Mouse (Mus musculus) limb, embryonic 14.5 days (tissue): ENCODE measurements around the gene Pet100. TPM values are rescaled to one million over a fixed set of nuclear protein-coding genes. Genes with fewer than 3 reads are reported as not detected.

Source experiments
- ATAC-seq: fragments of 200-750 bp; cut with Nextera tagmentation; 2 replicates; pipeline ENCODE4 v1.8.0; 2017; ENCODE audit warnings: low read depth, moderate number of reproducible peaks, moderate TSS enrichment; ENCODE audit not compliant: low FRiP score
- DNase-seq: peaks from one replicate; pipeline ENCODE4 v3.0.0-alpha.2; 2015; ENCODE audit warnings: low spot score
- H3K27ac ChIP-seq: fragments of 300-500 bp; sonication (generic); replicated peaks from 2 replicates; pipeline ENCODE4 v1.5.1; 2014; ENCODE audit warnings: low read depth, mild to moderate bottlenecking, low read length, moderate library complexity, mixed read lengths
- H3K27me3 ChIP-seq: fragments of 300-500 bp; sonication (generic); 2 replicates; pipeline ENCODE4 v1.6.1; 2014; ENCODE audit warnings: low read length, mixed read lengths; ENCODE audit not compliant: control insufficient read depth, insufficient read depth
- H3K36me3 ChIP-seq: fragments of 300-500 bp; sonication (generic); 2 replicates; pipeline ENCODE4 v1.6.1; 2014; ENCODE audit warnings: mild to moderate bottlenecking, low read length, moderate library complexity, mixed read lengths; ENCODE audit not compliant: control insufficient read depth, insufficient read depth
- H3K4me1 ChIP-seq: fragments of 300-500 bp; sonication (generic); 2 replicates; pipeline ENCODE4 v1.6.1; 2014; ENCODE audit warnings: antibody characterized with exemption, low read length, mixed read lengths; ENCODE audit not compliant: control insufficient read depth, insufficient read depth
- H3K4me2 ChIP-seq: fragments of 300-500 bp; sonication (generic); replicated peaks from 2 replicates; pipeline ENCODE4 v1.6.1; 2014; ENCODE audit warnings: low read depth, mild to moderate bottlenecking, low read length, moderate library complexity; ENCODE audit not compliant: severe bottlenecking
- H3K4me3 ChIP-seq: fragments of 300-500 bp; sonication (generic); replicated peaks from 2 replicates; pipeline ENCODE4 v1.5.1; 2014; ENCODE audit warnings: low read length
- H3K9ac ChIP-seq: fragments of 300-500 bp; sonication (generic); 2 replicates; pipeline ENCODE4 v1.6.1; 2014; ENCODE audit warnings: mild to moderate bottlenecking, low read depth, low read length, moderate library complexity; ENCODE audit not compliant: severe bottlenecking
- H3K9me3 ChIP-seq: fragments of 300-500 bp; sonication (generic); 2 replicates; pipeline ENCODE4 v1.6.1; 2016; ENCODE audit warnings: low read length; ENCODE audit not compliant: control insufficient read depth
- POLR2A ChIP-seq: fragments of 200-500 bp; IDR thresholded peaks from 2 replicates; pipeline ENCODE4 v1.8.0; 2012; ENCODE audit warnings: inconsistent platforms, mild to moderate bottlenecking, moderate library complexity, borderline replicate concordance; ENCODE audit not compliant: insufficient read depth, insufficient read length; ENCODE audit errors: extremely low read depth
- WGBS: fragments of 180-500 bp; shearing (Covaris S2); extraction: QIAGEN DNeasy Blood & Tissue Kit; methylation state at CpG from one replicate; pipeline ENCODE4 v1.1.7; 2014; 5-methylcytosine and 5-hydroxymethylcytosine counted together
- polyA plus RNA-seq, 2 experiments: library from polyadenylated mRNA; depleted of rRNA in 1 of 2; stranded (reverse) in 1 of 2; unstranded in 1 of 2; fragments of >200 nt; fragmentation: Nextera tagmentation in 1 of 2; extraction: Ambion mirVana in 1 of 2; gene quantifications; 2 replicates each; pipeline versions ENCODE4 v1.2.1 to v1.2.3; 2012 to 2014

The Pet100 gene
- polyA plus RNA-seq, 2 experiments, result 55.4 to 94.5 TPM

GRCm38 (mm10) chr8:3626971-3627370 lies 5.6 kb downstream of the Pet100 start:
- H3K9me3 ChIP-seq, result no peaks in the 10 kb centered on the region
- ATAC-seq, result no peak
- 61% methylated on average over 5 of the region's 5 CpGs for WGBS

GRCm38 (mm10) chr8:3628014-3628413 lies 6.7 kb downstream of the Pet100 start:
- H3K27ac ChIP-seq, result no peak overlapping the region
- no peak overlapping the region for H3K9ac ChIP-seq
- WGBS, result 25% methylated on average over 5 of the region's 5 CpGs
- H3K4me3 ChIP-seq, result no peak overlapping the region
- no peaks in the 10 kb centered on the region for H3K4me1 ChIP-seq
- peak; percentile 10 for DNase-seq
- ATAC-seq, result peak; percentile 50; the same call in 1 of the 2 replicates
- H3K27me3 ChIP-seq, result 0 out of 2 replicates have a peak, but pooled peaks cover 6% of the 10 kb centered on the region
- H3K9me3 ChIP-seq, result no peaks in the 10 kb centered on the region
- H3K4me2 ChIP-seq, result no peak overlapping the region
- H3K36me3 ChIP-seq, result no peaks in the 10 kb centered on the region
- no peak for TF ChIP-seq POLR2A

More at GRCm38 (mm10) chr8:3626971-3627370, 5.6 kb downstream of the Pet100 start:
- 0 out of 2 replicates have a peak, but pooled peaks cover 6% of the 10 kb centered on the region for H3K27me3 ChIP-seq
- no peaks in the 10 kb centered on the region for H3K4me1 ChIP-seq
- no peak for TF ChIP-seq POLR2A
- no peak overlapping the region for H3K4me2 ChIP-seq
- no peak overlapping the region for H3K27ac ChIP-seq
- H3K4me3 ChIP-seq, result no peak overlapping the region
- no peak for DNase-seq
- H3K9ac ChIP-seq, result no peak overlapping the region
- H3K36me3 ChIP-seq, result no peaks in the 10 kb centered on the region

GRCm38 (mm10) chr8:3630647-3631477 lies 9.5 kb downstream of the Pet100 start, which contains the start of gene Stxbp2:
Gene Stxbp2, plus strand, starts transcription at chr8:3630955.
- H3K4me2 ChIP-seq, result peak within 1 kb of the TSS; percentile 72
- H3K9ac ChIP-seq, result peak within 1 kb of the TSS; percentile 58
- ATAC-seq (peak; percentile 67), DNase-seq (peak; percentile 44)
- no peaks in the 10 kb centered on the region for H3K36me3 ChIP-seq
- 0 out of 2 replicates have a peak, but pooled peaks cover 6% of the 10 kb centered on the region for H3K27me3 ChIP-seq
- no peaks in the 10 kb centered on the region for H3K9me3 ChIP-seq
- no peaks in the 10 kb centered on the region for H3K4me1 ChIP-seq
- H3K27ac ChIP-seq, result no peak within 1 kb of the TSS
- peak within 1 kb of the TSS; percentile 46 for H3K4me3 ChIP-seq
- TF ChIP-seq POLR2A, result no peak
- 8% methylated on average over 47 of the region's 47 CpGs for WGBS

GRCm38 (mm10) chr8:3631478-3631875 lies 10.1 kb downstream of the Pet100 start:
- no peak overlapping the region for H3K27ac ChIP-seq
- 0 out of 2 replicates have a peak, but pooled peaks cover 6% of the 10 kb centered on the region for H3K27me3 ChIP-seq
- H3K9ac ChIP-seq, result peak overlapping the region; percentile 58
- TF ChIP-seq POLR2A, result no peak
- H3K4me3 ChIP-seq, result peak overlapping the region; percentile 46
- 26% methylated on average over 8 of the region's 8 CpGs for WGBS
- no peaks in the 10 kb centered on the region for H3K9me3 ChIP-seq
- no peak for ATAC-seq
- no peak for DNase-seq
- H3K4me1 ChIP-seq, result no peaks in the 10 kb centered on the region
- no peaks in the 10 kb centered on the region for H3K36me3 ChIP-seq
- H3K4me2 ChIP-seq, result peak overlapping the region; percentile 72

- Histone ChIP-seq H3K4me1 (no peaks in the 10 kb centered on the region), H3K9me3 (no peaks in the 10 kb centered on the region), H3K9ac (no peak overlapping the region), H3K27me3 (no peaks in the 10 kb centered on the region), H3K27ac (no peak overlapping the region), H3K4me3 (no peak overlapping the region), H3K36me3 (no peaks in the 10 kb centered on the region), H3K4me2 (no peak overlapping the region)
- TF ChIP-seq POLR2A, result no peak
- DNase-seq (peak; percentile 33), ATAC-seq (no peak)
- WGBS, result 23% methylated on average over 5 of the region's 5 CpGs
Measured at GRCm38 (mm10) chr8:3645804-3646203, 24.5 kb downstream of the Pet100 start.
